Mouse (Mus musculus): ENCODE data around the gene Tinag. TPM values are rescaled to one million over a fixed set of nuclear protein-coding genes. Genes with fewer than 3 reads are reported as not detected.
"Not testable (repeated sequence)": the region's sequence is repeated elsewhere in the genome, so short reads cannot be mapped to it uniquely, and the experiment has no call there.

Tinag gene
- total RNA-seq (2021) = not detected
- long read RNA-seq, experiment 1 = 0 reads
- long read RNA-seq, experiment 2 = 0 reads

DNA sequence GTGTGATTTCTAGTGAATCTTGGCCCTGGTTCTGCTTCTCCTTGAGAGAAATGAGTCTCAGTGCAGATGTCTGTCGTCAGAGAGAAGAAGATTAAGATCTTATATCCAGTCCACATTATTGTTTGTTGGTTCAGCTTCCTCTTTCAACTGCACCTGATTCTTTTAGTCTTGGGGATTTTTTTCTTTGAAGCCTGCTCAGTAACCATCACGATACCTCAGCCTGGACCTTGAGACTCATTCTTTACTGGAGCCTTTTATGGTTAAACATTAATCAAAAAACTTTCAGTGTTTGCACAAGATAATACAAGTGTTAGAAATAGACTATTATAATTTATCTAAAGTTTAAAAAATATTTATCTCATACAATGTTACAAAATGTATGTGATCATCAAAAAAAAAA, at the start of gene Tinag:
TSS of gene Tinag (minus strand) at position 210 of the 400 bp plus-strand sequence.
- no peak for DNase-seq (ENCODE audit: low spot score in 2 of 2)
- no peak within 1 kb of the TSS for H3K4me3 ChIP-seq
- H3K27ac ChIP-seq = no peak within 1 kb of the TSS
- TF ChIP-seq CTCF (conservative IDR thresholded peaks at IDR 0.05) = no peak

DNA sequence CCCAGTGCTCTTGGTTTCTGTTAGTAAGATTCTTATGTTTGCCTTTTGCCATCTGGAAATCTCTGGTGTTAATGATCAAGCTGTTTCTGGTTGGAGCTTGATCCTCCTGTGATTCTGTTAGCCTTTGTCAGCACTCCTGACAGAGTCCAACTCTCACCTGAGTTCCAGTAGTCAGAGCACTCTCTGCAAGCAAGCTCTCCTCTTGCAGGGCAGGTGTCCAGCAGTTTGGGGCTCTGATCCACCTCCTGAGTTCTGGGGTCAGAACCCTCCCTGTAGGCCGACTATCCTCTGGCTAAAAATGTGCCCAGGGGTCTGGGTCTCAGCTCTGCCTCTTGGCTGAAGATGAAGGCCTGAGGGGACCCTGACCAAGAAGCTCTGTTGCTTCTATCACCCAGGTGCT, 37.6 kb upstream of the Tinag start:
- DNase-seq (ENCODE audit: low spot score in 2 of 2); H3K4me3 ChIP-seq; H3K27ac ChIP-seq: not testable (repeated sequence)

DNA sequence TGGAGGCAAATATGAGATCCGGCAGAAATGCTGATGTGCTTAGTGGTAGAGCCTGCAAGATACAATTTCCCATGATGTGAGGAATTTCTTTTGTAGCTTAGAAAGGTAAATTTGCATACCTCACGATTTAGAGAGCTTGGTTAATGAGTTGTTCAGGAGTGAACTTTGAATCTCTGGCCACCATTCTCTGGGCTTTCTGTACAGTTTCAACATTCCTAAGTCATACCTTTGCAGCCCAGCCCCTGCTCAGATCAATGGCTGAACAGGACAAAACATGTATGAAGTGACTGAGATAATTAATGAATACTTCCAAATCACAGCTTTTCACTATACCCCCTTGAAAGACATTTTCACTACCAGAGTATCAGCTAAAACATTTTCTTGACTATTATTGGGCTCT, 26.1 kb upstream of the Tinag start:
- DNase-seq (ENCODE audit: low spot score in 2 of 2) = no peak
- no peak for TF ChIP-seq CTCF (conservative IDR thresholded peaks at IDR 0.05)
- Histone ChIP-seq H3K4me3 (no peak overlapping the region), H3K27ac (no peak overlapping the region)

DNA sequence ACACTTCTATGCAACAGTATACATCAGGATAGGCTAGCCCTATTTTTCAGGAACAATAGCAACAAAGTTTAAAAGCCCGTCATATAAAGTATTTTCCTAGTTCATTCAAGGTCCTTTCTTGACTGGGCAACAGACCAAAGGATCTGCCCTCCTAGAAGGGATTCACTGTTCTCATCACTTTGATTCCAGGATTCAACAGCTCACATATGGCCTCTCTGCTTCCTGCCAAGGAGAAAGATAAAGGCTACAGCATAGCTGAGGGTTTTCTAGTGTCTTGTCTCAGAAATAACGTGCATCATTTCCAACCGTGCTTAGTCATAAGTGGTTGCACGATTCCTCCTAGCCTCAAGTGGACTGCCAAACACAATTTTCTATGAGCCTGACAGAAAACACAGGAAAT, 11.0 kb upstream of the Tinag start:
- no peak overlapping the region for H3K27ac ChIP-seq
- H3K4me3 ChIP-seq = no peak overlapping the region
- TF ChIP-seq CTCF (conservative IDR thresholded peaks at IDR 0.05) = no peak
- DNase-seq (ENCODE audit: low spot score in 2 of 2) = no peak

DNA sequence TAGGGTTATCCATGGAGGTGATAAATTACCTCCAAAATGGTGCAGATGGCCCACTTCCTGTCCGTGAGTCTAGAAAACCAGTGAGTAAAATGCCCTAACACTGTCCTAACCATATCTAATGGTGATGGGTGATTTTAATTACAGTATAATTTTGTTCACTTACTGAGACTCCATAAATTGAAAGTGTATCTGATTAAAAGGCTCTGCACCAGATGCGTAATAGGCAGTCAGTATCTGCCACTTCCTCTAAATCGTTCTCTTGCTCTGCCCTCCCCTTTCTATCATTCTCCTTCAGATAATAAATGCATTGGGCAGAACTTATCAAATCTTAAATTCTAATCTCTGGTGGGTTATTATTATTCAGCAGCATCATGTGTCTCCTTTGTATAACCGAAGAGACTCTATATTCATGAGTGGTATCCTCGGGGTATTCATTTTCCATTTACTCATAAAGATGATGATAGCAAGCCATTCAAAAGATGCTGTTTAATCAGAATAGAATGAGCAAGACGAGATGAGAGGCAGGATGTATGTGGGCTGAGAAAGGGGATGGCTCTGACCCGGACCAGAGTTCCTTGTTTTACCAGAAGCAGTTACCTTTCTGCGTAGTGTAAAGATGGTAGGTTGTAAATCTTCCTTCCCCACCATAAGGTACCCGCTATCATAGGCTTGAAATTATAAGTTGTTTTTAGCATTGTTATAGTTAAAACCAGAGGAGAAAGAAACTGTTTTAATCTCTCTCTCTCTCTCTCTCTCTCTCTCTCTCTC, 9.0 kb upstream of the Tinag start:
- no peak for TF ChIP-seq CTCF (conservative IDR thresholded peaks at IDR 0.05)
- no peak for DNase-seq (ENCODE audit: low spot score in 2 of 2)
- Histone ChIP-seq H3K27ac (no peak overlapping the region), H3K4me3 (no peak overlapping the region)

DNA sequence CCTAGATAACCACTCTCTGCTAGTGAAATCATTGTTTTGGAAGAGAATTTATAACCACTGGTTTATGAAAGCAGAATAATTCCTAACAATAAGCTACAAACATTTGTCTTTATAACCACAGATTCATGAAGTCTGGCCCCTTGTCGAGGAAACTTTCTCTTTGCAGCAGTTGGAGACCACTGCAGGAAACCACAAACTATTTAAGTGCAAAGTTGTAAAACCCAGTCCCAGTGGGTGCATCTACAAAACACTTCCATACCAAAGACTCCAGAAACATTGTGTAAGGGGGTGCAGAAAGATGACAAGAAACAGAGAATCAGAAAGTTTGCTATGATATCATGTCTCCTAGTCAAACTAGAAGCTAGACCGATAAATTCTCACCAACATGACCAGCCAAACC, 5.8 kb upstream of the Tinag start:
- H3K27ac ChIP-seq = no peak overlapping the region
- TF ChIP-seq CTCF (conservative IDR thresholded peaks at IDR 0.05) = no peak
- DNase-seq (ENCODE audit: low spot score in 2 of 2) = no peak
- H3K4me3 ChIP-seq = no peak overlapping the region

DNA sequence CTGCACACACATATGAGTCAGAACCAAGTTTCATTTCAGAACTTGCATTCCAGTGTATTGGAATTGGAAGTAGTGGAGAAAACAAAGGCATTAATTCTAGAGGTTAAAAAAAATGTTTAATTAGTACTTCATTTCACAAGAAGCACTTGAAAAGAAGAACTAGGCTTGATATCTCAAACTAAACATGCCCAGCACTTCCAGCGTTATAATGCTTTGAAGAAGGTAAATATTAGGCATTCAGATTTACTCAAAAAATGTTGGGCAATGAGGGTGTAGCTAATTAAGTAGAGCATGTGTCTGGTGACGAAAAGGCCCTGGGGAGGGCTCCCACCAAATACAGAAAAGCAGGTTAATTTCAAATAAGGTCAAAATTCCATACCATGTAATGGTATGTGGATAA, 4.1 kb upstream of the Tinag start:
- Histone ChIP-seq H3K4me3 (no peak overlapping the region), H3K27ac (no peak overlapping the region)
- no peak for DNase-seq (ENCODE audit: low spot score in 2 of 2)
- TF ChIP-seq CTCF (conservative IDR thresholded peaks at IDR 0.05) = no peak

DNA sequence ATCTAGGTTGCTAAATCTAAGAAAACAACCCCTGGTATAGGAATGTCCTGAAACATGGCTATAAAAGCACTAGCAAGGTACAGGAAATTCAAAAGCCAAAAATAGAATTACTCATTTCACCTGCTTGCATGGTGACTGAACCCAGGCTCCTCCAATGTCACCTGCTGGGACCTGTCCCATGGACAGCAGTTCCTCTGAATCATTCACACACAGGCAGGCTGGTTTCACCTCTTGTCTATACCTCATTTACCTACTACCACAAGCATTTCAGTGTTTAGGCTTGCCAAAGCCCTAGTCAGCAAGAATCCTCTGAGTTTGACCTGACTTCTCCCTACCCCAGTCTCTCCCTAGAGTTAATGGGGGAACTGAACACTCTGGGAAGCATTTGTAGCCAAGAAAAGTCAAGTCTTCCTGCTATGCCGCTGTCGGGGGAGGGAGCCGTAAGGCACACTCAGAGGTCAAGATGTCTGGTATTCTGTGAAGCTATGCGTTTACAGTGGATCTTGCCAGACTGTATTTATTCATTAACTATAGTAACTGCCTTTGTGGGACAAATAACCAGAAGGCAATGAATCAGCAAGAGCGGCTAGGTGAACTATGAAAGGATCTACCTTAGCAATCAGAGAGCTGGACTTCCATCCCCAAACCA, 597 bp upstream of the Tinag start:
- no peak overlapping the region for H3K27ac ChIP-seq
- no peak for DNase-seq (ENCODE audit: low spot score in 2 of 2)
- no peak for TF ChIP-seq CTCF (conservative IDR thresholded peaks at IDR 0.05)
- H3K4me3 ChIP-seq = no peak overlapping the region

DNA sequence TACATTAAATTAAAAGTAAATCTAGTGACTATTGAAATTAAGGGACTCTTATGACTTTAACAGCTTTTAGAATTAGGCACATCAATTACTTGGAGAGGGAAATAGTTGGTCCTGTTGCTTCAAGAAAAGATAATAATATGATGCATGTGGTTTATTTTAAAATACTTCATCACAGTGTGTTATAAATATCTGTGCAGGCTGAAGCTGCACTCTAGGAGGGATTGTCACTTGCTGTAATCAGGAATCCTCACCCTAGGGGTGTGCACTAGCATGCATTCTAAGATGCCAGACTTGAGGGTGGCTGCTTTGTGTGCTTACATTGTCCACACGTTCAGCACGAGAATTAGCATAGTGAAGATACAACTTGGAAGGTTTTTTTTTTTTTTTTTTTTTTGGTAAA, 10.2 kb downstream of the Tinag start:
- Histone ChIP-seq H3K4me3 (no peak overlapping the region), H3K27ac (no peak overlapping the region)
- DNase-seq (ENCODE audit: low spot score in 2 of 2) = no peak
- TF ChIP-seq CTCF (conservative IDR thresholded peaks at IDR 0.05) = no peak

DNA sequence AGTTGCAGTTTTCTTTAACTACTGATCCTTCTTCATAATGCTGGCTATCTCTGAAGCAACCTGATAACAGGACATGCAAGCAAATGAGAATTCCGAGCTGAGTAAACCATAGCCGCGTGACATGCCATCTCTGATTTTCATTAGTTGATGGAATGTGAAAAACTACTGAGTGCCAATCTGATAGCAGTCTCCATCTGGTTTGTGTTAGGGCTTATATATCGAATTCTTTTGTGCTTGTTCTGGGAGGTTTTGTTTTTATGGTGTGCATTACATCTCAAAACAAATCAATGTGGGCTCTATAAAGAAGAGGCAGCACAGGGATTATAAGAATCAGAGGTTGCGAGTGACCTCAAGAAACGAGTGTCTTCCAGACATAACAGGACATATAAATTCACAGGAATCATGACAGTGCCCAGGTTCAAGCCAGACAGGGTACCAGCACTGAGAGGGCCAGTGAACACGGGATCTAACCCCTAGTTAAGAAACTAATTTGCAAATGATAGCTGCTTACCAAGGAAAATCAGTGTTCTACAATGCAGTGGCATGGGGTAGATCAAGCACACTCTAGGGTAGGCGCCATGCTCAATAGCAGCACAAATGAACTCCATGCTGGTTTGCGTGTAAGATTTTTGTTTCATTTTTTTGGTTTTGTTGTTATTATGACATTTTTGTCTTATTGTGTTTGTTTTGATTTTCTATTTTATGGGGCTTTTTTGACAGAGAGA, 13.0 kb downstream of the Tinag start:
- Histone ChIP-seq H3K27ac (no peak overlapping the region), H3K4me3 (no peak overlapping the region)
- no peak for DNase-seq (ENCODE audit: low spot score in 2 of 2)
- TF ChIP-seq CTCF (conservative IDR thresholded peaks at IDR 0.05) = no peak

DNA sequence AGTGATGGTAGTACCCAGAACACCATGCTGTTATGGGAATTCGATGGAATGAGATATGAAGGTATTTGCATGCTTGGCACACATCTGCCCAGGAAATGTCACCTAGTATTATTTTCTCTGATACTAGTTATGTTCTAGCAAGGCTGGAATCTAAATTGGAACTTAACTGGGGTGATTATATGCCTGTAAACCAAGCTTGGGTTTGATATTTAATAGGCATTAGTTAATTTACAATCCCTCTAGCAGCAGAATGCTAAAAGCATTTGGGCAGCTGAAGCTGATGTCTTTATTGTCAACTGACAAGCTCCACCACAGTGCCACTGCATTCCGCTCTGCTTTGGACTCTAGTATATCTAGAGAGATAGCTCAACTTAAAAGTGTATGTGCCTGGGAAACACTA, 20.3 kb downstream of the Tinag start:
- no peak overlapping the region for H3K4me3 ChIP-seq
- DNase-seq (ENCODE audit: low spot score in 2 of 2) = no peak
- no peak for TF ChIP-seq CTCF (conservative IDR thresholded peaks at IDR 0.05)
- H3K27ac ChIP-seq = no peak overlapping the region

DNA sequence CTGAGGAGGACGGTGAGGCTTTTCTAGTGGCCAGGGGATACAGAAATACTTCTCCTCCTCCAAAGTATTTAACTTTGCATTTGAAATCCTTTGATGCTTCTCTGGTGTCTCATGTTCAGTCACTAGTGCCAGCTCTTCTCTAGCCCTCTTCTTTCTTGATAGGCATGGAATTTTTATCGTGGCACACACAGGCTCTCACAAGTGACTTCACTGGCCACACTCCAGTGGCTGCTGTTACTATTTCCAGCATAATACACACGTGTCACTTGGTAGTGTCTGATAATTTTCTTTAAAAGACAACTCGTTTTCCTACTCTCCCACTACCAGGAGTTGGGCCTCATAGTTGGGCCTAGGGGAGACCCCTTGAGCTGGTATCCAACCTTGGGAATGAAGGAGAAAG, 26.7 kb downstream of the Tinag start:
- no peak for TF ChIP-seq CTCF (conservative IDR thresholded peaks at IDR 0.05)
- no peak for DNase-seq (ENCODE audit: low spot score in 2 of 2)
- Histone ChIP-seq H3K27ac (no peak overlapping the region), H3K4me3 (no peak overlapping the region)

DNA sequence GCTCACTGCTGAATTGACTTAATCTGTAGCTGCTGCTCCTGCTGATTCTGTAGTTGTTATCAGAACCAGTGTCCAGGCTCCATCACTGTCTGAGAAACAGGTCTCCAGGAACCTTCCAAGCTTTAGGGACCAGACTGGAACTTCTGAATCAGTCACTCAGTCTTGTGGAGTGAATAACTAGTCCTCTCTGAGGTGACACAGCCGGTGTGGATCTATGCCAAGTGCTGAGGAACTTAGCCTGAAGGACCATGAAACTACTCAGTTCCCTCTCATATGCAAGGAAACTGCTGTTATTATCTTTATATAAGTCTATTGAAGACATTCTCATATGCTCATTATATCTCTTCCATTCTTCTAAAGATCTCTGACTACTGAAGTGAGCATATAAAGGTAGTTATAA, 49.6 kb downstream of the Tinag start:
- DNase-seq (ENCODE audit: low spot score in 2 of 2) = no peak
- Histone ChIP-seq H3K4me3 (no peak overlapping the region), H3K27ac (no peak overlapping the region)
- no peak for TF ChIP-seq CTCF (conservative IDR thresholded peaks at IDR 0.05)

Data from layer of hippocampus, adult 2 months (tissue).